21 mouse cellular contexts compared by ENCODE assay signal in genomic region chr2:145730189-145730880, GRCm38 (mm10). TPM values are rescaled to one million over a fixed set of nuclear protein-coding genes. Genes with fewer than 3 reads are reported as not detected.
DNase-seq lines count a peak whose midpoint lies in the region; ATAC-seq and TF ChIP-seq lines count a peak whose summit lies in the region.
"Had no signal": no experiment of that assay in that cellular context is flagged by ENCODE, and none has a peak within 500 bp of the region (broad histone marks: within the 10 kb centered on the region; RNA-seq: fewer than 3 reads in every experiment).

No protein-coding gene starts in this region.

- no peak overlapping the region for H3K4me2 ChIP-seq in stomach, postnatal 0 days (replicated peaks; ENCODE audit: low read depth)
- H3K4me2 ChIP-seq in midbrain, embryonic 16.5 days (ENCODE audit: low read length) = no peak overlapping the region
- H3K4me2 ChIP-seq: forebrain, embryonic 13.5 days; hindbrain, embryonic 13.5 days; intestine, embryonic 15.5 days; kidney, embryonic 15.5 days; limb, embryonic 12.5 days; liver, embryonic 12.5 days; lung, embryonic 14.5 days had no signal

- no peaks in the 10 kb centered on the region for H3K36me3 ChIP-seq in C2C12 (ENCODE audit: control insufficient read depth, insufficient read depth)
- no peaks in the 10 kb centered on the region for H3K36me3 ChIP-seq in stomach, postnatal 0 days (ENCODE audit: control insufficient read depth, insufficient read depth, low read length)
- H3K36me3 ChIP-seq in midbrain, embryonic 16.5 days (ENCODE audit: control insufficient read depth, insufficient read depth, low read length) = no peaks in the 10 kb centered on the region
- H3K36me3 ChIP-seq: embryonic facial prominence, embryonic 10.5 days; heart, embryonic 10.5 days; hindbrain, embryonic 13.5 days; intestine, embryonic 15.5 days; kidney, embryonic 15.5 days; limb, embryonic 12.5 days; liver, embryonic 12.5 days; midbrain, embryonic 10.5 days had no signal

- no peak overlapping the region for H3K9ac ChIP-seq in stomach, postnatal 0 days (ENCODE audit: low read length)
- H3K9ac ChIP-seq in midbrain, embryonic 16.5 days (ENCODE audit: low read depth, low read length) = no peak overlapping the region
- H3K9ac ChIP-seq: forebrain, embryonic 13.5 days; hindbrain, embryonic 13.5 days; intestine, embryonic 15.5 days; kidney, embryonic 15.5 days; limb, embryonic 12.5 days; liver, embryonic 12.5 days; lung, embryonic 14.5 days had no signal

- TF ChIP-seq CTCF in C2C12 (IDR thresholded peaks at IDR 0.05; ENCODE audit: control insufficient read depth, insufficient read depth, insufficient read length) = no peak
- TF ChIP-seq CTCF in stomach, postnatal 0 days (IDR thresholded peaks at IDR 0.05; ENCODE audit: low read depth) = no peak

- no peak for TF ChIP-seq EP300 in stomach, postnatal 0 days (optimal IDR thresholded peaks at IDR 0.05)

- H3K27me3 ChIP-seq in C2C12 (ENCODE audit: control insufficient read depth, insufficient read depth, insufficient read length) = no peaks in the 10 kb centered on the region
- H3K27me3 ChIP-seq in stomach, postnatal 0 days (ENCODE audit: control insufficient read depth, insufficient read depth, low read length) = no peaks in the 10 kb centered on the region
- no peaks in the 10 kb centered on the region for H3K27me3 ChIP-seq in midbrain, embryonic 16.5 days (ENCODE audit: control insufficient read depth, insufficient read depth, low read depth, low read length)
- H3K27me3 ChIP-seq: forebrain, embryonic 13.5 days; hindbrain, embryonic 13.5 days; intestine, embryonic 15.5 days; kidney, embryonic 15.5 days; limb, embryonic 12.5 days; liver, embryonic 12.5 days had no signal

- no peak overlapping the region for H3ac ChIP-seq in C2C12 (ENCODE audit: control insufficient read depth, insufficient read length, low read depth)

- 77% methylated on average over 9 of the region's 9 CpGs for WGBS in stomach, postnatal 0 days
- WGBS in midbrain, embryonic 16.5 days = 80% methylated on average over 9 of the region's 9 CpGs

- H3K27ac ChIP-seq in stomach, postnatal 0 days (replicated peaks) = no peak overlapping the region
- no peak overlapping the region for H3K27ac ChIP-seq in midbrain, embryonic 16.5 days (ENCODE audit: low read length)
- H3K27ac ChIP-seq: embryonic facial prominence, embryonic 10.5 days; forebrain, embryonic 13.5 days; heart, embryonic 10.5 days; hindbrain, embryonic 13.5 days; intestine, embryonic 15.5 days; kidney, embryonic 15.5 days; limb, embryonic 12.5 days; liver, embryonic 12.5 days; midbrain, embryonic 10.5 days had no signal

- no peak overlapping the region for H3K4me3 ChIP-seq in C2C12 (ENCODE audit: insufficient read depth, poor library complexity, severe bottlenecking)
- H3K4me3 ChIP-seq in stomach, postnatal 0 days (ENCODE audit: low read depth, low read length) = no peak overlapping the region
- H3K4me3 ChIP-seq in midbrain, embryonic 16.5 days (ENCODE audit: low read depth, low read length) = no peak overlapping the region
- H3K4me3 ChIP-seq: embryonic facial prominence, embryonic 10.5 days; forebrain, embryonic 13.5 days; heart, embryonic 10.5 days; hindbrain, embryonic 13.5 days; intestine, embryonic 15.5 days; kidney, embryonic 15.5 days; limb, embryonic 12.5 days; liver, embryonic 12.5 days; midbrain, embryonic 10.5 days had no signal

- H3K4me1 ChIP-seq in stomach, postnatal 0 days (replicated peaks; ENCODE audit: control insufficient read depth, insufficient read depth) = no peaks in the 10 kb centered on the region
- no peaks in the 10 kb centered on the region for H3K4me1 ChIP-seq in midbrain, embryonic 16.5 days (ENCODE audit: control insufficient read depth, insufficient read depth, low read length)
- H3K4me1 ChIP-seq: embryonic facial prominence, embryonic 10.5 days; forebrain, embryonic 13.5 days; heart, embryonic 10.5 days; hindbrain, embryonic 13.5 days; intestine, embryonic 15.5 days; kidney, embryonic 15.5 days; limb, embryonic 12.5 days; liver, embryonic 12.5 days; midbrain, embryonic 10.5 days had no signal

- ATAC-seq in CD4-positive, CD25-positive, alpha-beta regulatory T cell, adult 4 months = peak; percentile 83
- ATAC-seq in hematopoietic stem cell, adult 5-6 weeks (replicated peaks in 1 of 2; ENCODE audit: insufficient read depth in 1 of 2, low FRiP score in 2 of 2, low TSS enrichment in 1 of 2, low read depth in 1 of 2, poor library complexity in 2 of 2, severe bottlenecking in 2 of 2) = peak; percentile 85 to 89
- peak; percentile 76; the same call in 1 of the 2 replicates for ATAC-seq in monocyte, adult 5-6 weeks (replicated peaks; ENCODE audit: insufficient number of reproducible peaks, low FRiP score, low TSS enrichment, poor library complexity, severe bottlenecking)
- ATAC-seq in stomach, postnatal 0 days (ENCODE audit: low FRiP score, low TSS enrichment) = no peak
- no peak for ATAC-seq in midbrain, embryonic 16.5 days
- ATAC-seq: forebrain, embryonic 13.5 days; intestine, embryonic 15.5 days; liver, embryonic 12.5 days had no signal

- DNase-seq in stomach, postnatal 0 days (ENCODE audit: low spot score) = no peak
- no peak for DNase-seq in cerebellum, postnatal 10 days
- DNase-seq: cerebellum, adult 18-20 months; cerebellum, postnatal 36 days; gastrocnemius, postnatal 10 days; kidney, postnatal 4 days; lung, embryonic 14.5 days had no signal

- H3K9me3 ChIP-seq in stomach, postnatal 0 days (ENCODE audit: control insufficient read depth, low read length) = no peaks in the 10 kb centered on the region
- H3K9me3 ChIP-seq in midbrain, embryonic 16.5 days (replicated peaks; ENCODE audit: control insufficient read depth, low read length, poor library complexity, severe bottlenecking) = no peaks in the 10 kb centered on the region
- H3K9me3 ChIP-seq: embryonic facial prominence, embryonic 10.5 days; forebrain, embryonic 13.5 days; heart, embryonic 10.5 days; hindbrain, embryonic 13.5 days; intestine, embryonic 15.5 days; kidney, embryonic 15.5 days; limb, embryonic 12.5 days; liver, embryonic 12.5 days; midbrain, embryonic 10.5 days had no signal

- H3K79me3 ChIP-seq in C2C12 (ENCODE audit: low read depth) = no peaks in the 10 kb centered on the region

- H3K79me2 ChIP-seq in C2C12 (ENCODE audit: control insufficient read depth, insufficient read depth) = no peaks in the 10 kb centered on the region

TF ChIP-seq in C2C12, 6 proteins besides CTCF, POLR2A, EP300 and RAD21:
- TF ChIP-seq MYOG (IDR thresholded peaks at IDR 0.05; ENCODE audit: control insufficient read depth, extremely low read depth, insufficient read length) (no peak), MYOD1 (IDR thresholded peaks at IDR 0.05; ENCODE audit: control insufficient read depth, insufficient read length, low read depth) (peak; percentile 29), FOSL1 (IDR thresholded peaks at IDR 0.05; ENCODE audit: insufficient read depth, low read length, poor library complexity, severe bottlenecking) (no peak), CEBPB (IDR thresholded peaks at IDR 0.05; ENCODE audit: low read depth) (no peak)

RNA-seq across cellular contexts. Expression of gene Rin2, which starts 55.3 kb away (rescaled TPM):
- polyA plus RNA-seq in C2C12 (2012; fragmentation: generic; extraction: Trizol) = 9.3 TPM
- 1 to 10 TPM; 3.4 to 4.6 TPM for polyA plus RNA-seq in CD4-positive, CD25-positive, alpha-beta regulatory T cell, adult 4 months (2017; shearing (Covaris generic))
- 7.3 and 12.3 TPM in 2 replicates for total RNA-seq in hematopoietic stem cell, adult 5-6 weeks (2017)
- 27.6 to 46.6 TPM (median 40.6 TPM) in 3 replicates for total RNA-seq in monocyte, adult 5-6 weeks (2017)
- polyA plus RNA-seq in stomach, postnatal 0 days (2015; fragmentation: Nextera tagmentation; extraction: Ambion mirVana) = 19.6 and 22.2 TPM in 2 replicates
- 16.1 and 17.0 TPM in 2 replicates for polyA plus RNA-seq in midbrain, embryonic 16.5 days (2015; fragmentation: Nextera tagmentation; extraction: Ambion mirVana)

Comparison
In these comparisons a context has a peak if more than half of its experiments do, and no peak if none do; other contexts are left out.
1. ATAC-seq: peak in CD4-positive, CD25-positive, alpha-beta regulatory T cell, adult 4 months (single experiment), hematopoietic stem cell, adult 5-6 weeks (2 of 2) and monocyte, adult 5-6 weeks (single experiment); none in stomach, postnatal 0 days (single experiment) and midbrain, embryonic 16.5 days (single experiment).